Mouse (Mus musculus): ENCODE measurements around the gene Flrt3. TPM values are rescaled to one million over a fixed set of nuclear protein-coding genes. Genes with fewer than 3 reads are reported as not detected.

Gene Flrt3
- 71.6 and 86.1 TPM in 2 replicates for polyA plus RNA-seq (2016; fragmentation: Nextera tagmentation; extraction: Ambion mirVana)

- Histone ChIP-seq H3K4me3 (replicated peaks) (peak within 1 kb of the TSS; percentile 63), H3K9ac (peak within 1 kb of the TSS; percentile 82), H3K27ac (peak within 1 kb of the TSS; percentile 90), H3K4me2 (peak within 1 kb of the TSS; percentile 51), H3K27me3 (peaks cover 10% of the 10 kb centered on the region; the same call in 1 of the 2 replicates), H3K4me1 (peaks cover 13% of the 10 kb centered on the region), H3K9me3 (no peaks in the 10 kb centered on the region), H3K36me3 (replicated peaks) (no peaks in the 10 kb centered on the region)
- under 1% methylated on average over 26 of the region's 26 CpGs for WGBS
- ATAC-seq (ENCODE audit: low FRiP score) = peak; percentile 97
Measured at GRCm38 (mm10) chr2:140670963-140671702, at the start of gene Flrt3. TSS of gene Flrt3 (minus strand) at chr2:140671469.

DNA sequence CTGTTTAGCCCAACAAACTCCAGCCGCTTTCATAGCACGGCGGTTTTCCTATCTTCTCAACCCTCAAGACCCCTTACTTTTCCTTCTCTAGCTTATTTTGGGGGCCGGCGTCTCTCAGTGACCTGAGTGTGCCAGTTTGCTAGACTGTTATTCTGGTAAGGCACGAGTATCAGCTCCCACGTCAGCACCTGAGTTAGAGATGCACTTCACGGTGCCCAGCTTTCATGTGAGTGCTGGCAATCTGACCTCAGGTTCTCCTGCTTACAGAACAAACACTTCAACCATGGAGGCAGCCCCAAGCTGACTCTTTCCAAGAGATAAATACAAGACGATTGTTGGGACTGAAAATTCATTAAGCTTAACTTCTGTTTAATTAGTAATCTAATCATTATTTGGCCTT, 46.1 kb upstream of the Flrt3 start:
- WGBS = 87% methylated on average over 9 of the region's 9 CpGs
- Histone ChIP-seq H3K36me3 (replicated peaks) (no peaks in the 10 kb centered on the region), H3K9ac (no peak overlapping the region), H3K4me2 (no peak overlapping the region), H3K4me3 (replicated peaks) (no peak overlapping the region), H3K27me3 (no peaks in the 10 kb centered on the region), H3K4me1 (no peaks in the 10 kb centered on the region), H3K27ac (no peak overlapping the region), H3K9me3 (no peaks in the 10 kb centered on the region)
- ATAC-seq (ENCODE audit: low FRiP score) = no peak

- Histone ChIP-seq H3K9ac (no peak overlapping the region), H3K4me2 (no peak overlapping the region), H3K27me3 (no peaks in the 10 kb centered on the region), H3K27ac (no peak overlapping the region), H3K4me1 (no peaks in the 10 kb centered on the region), H3K36me3 (replicated peaks) (no peaks in the 10 kb centered on the region), H3K9me3 (no peaks in the 10 kb centered on the region), H3K4me3 (replicated peaks) (no peak overlapping the region)
- WGBS = 90% methylated on average over 4 of the region's 4 CpGs
- ATAC-seq (ENCODE audit: low FRiP score) = no peak
Measured at GRCm38 (mm10) chr2:140715822-140716221, 44.6 kb upstream of the Flrt3 start.

GRCm38 (mm10) chr2:140707550-140707949, 36.3 kb upstream of the Flrt3 start:
- Histone ChIP-seq H3K9me3 (no peaks in the 10 kb centered on the region), H3K36me3 (replicated peaks) (no peaks in the 10 kb centered on the region), H3K4me1 (peaks cover 28% of the 10 kb centered on the region), H3K4me2 (no peak overlapping the region), H3K27ac (no peak overlapping the region), H3K9ac (no peak overlapping the region), H3K27me3 (no peaks in the 10 kb centered on the region), H3K4me3 (replicated peaks) (no peak overlapping the region)
- WGBS = 85% methylated on average over 5 of the region's 5 CpGs
- no peak for ATAC-seq (ENCODE audit: low FRiP score)

DNA sequence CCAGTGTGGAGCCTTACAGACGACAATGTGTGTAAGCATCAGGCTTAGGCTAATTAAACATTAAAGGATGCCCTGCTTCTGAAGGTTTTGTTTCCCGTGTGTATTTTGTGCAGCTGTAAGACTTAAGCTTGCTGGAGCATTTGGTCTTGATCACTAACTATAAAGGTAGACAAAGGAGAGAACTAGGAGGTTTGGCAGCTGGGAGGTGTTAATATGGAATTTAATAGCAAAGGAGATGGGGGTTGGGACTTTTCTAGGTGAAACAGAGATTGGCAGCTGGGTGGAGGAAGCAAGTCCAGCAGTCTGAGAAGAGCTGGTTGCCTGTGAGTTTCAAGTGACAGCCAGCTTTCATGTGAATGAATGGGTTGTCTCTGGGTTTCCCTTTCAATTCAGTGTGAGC, 34.0 kb upstream of the Flrt3 start:
- H3K9ac ChIP-seq = no peak overlapping the region
- no peak overlapping the region for H3K4me3 ChIP-seq (replicated peaks)
- H3K4me2 ChIP-seq = no peak overlapping the region
- H3K4me1 ChIP-seq = peaks cover 28% of the 10 kb centered on the region
- H3K9me3 ChIP-seq = no peaks in the 10 kb centered on the region
- H3K36me3 ChIP-seq (replicated peaks) = no peaks in the 10 kb centered on the region
- 2% methylated on average over 2 of the region's 2 CpGs for whole genome bisulfite sequencing
- H3K27ac ChIP-seq = 0 out of 2 replicates have a peak overlapping the region, but pooled peaks have one; percentile 25
- peaks cover 1% of the 10 kb centered on the region; the same call in 1 of the 2 replicates for H3K27me3 ChIP-seq
- peak; percentile 69 for ATAC-seq (ENCODE audit: low FRiP score)

DNA sequence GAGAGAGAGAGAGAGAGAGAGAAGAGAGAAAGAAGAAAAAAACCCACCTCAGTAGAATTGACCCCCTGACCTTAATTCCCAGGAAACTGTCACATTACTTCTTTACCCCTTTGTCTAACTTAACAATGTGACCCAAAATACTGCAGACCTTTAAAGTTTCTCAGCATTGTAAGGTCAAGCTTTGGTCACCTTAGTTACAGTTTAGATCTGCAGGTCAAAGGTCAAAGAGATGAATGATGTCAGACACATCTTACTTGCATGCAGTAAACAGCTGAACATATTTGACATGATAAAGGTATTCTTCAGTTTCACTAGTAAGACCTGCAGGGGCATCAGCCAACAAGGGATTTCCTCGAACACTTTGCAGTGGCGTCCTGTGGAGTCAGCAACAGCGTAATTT, 32.9 kb upstream of the Flrt3 start:
- peak; percentile 11; the same call in 1 of the 2 replicates for ATAC-seq (ENCODE audit: low FRiP score)
- Histone ChIP-seq H3K9ac (no peak overlapping the region), H3K36me3 (replicated peaks) (no peaks in the 10 kb centered on the region), H3K9me3 (no peaks in the 10 kb centered on the region), H3K27me3 (peaks cover 4% of the 10 kb centered on the region; the same call in 1 of the 2 replicates), H3K4me1 (peaks cover 32% of the 10 kb centered on the region), H3K4me3 (replicated peaks) (no peak overlapping the region), H3K27ac (no peak overlapping the region), H3K4me2 (no peak overlapping the region)
- WGBS = 2% methylated on average over 3 of the region's 3 CpGs

DNA sequence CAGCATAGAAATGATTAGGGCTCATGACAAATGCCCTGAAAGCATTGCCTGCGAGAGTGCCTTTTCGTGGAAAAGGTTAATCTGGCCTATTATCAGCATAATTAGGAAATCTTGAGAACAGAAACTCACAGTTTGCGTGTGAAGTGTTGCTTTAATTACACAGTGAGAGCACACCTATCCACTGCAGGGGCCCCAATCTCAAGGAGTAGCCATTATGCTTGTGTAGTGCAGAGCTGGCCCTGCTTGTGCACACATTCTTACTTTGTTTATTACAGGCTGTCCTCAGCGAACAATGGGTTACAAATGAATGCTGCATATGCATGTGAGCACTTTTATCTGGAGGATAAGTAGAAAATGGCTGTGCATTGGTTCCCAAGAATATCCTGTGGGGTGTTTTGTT, 32.1 kb upstream of the Flrt3 start:
- peaks cover 4% of the 10 kb centered on the region; the same call in 1 of the 2 replicates for H3K27me3 ChIP-seq
- peak; percentile 65; the same call in 1 of the 2 replicates for ATAC-seq (ENCODE audit: low FRiP score)
- no peak overlapping the region for H3K27ac ChIP-seq
- H3K4me3 ChIP-seq (replicated peaks) = no peak overlapping the region
- no peak overlapping the region for H3K4me2 ChIP-seq
- H3K36me3 ChIP-seq (replicated peaks) = no peaks in the 10 kb centered on the region
- H3K4me1 ChIP-seq = peaks cover 37% of the 10 kb centered on the region
- no peaks in the 10 kb centered on the region for H3K9me3 ChIP-seq
- WGBS = 9% methylated on average over 4 of the region's 4 CpGs
- H3K9ac ChIP-seq = no peak overlapping the region

- no peaks in the 10 kb centered on the region for H3K36me3 ChIP-seq (replicated peaks)
- no peak overlapping the region for H3K4me2 ChIP-seq
- WGBS = 5% methylated on average over 3 of the region's 3 CpGs
- H3K9ac ChIP-seq = no peak overlapping the region
- no peaks in the 10 kb centered on the region for H3K9me3 ChIP-seq
- peaks cover 18% of the 10 kb centered on the region for H3K4me1 ChIP-seq
- H3K27me3 ChIP-seq = peaks cover 4% of the 10 kb centered on the region; the same call in 1 of the 2 replicates
- no peak overlapping the region for H3K4me3 ChIP-seq (replicated peaks)
- ATAC-seq (ENCODE audit: low FRiP score) = peak; percentile 64; the same call in 1 of the 2 replicates
- H3K27ac ChIP-seq = 0 out of 2 replicates have a peak overlapping the region, but pooled peaks have one; percentile 10
Measured at GRCm38 (mm10) chr2:140698585-140698984, 27.3 kb upstream of the Flrt3 start.

DNA sequence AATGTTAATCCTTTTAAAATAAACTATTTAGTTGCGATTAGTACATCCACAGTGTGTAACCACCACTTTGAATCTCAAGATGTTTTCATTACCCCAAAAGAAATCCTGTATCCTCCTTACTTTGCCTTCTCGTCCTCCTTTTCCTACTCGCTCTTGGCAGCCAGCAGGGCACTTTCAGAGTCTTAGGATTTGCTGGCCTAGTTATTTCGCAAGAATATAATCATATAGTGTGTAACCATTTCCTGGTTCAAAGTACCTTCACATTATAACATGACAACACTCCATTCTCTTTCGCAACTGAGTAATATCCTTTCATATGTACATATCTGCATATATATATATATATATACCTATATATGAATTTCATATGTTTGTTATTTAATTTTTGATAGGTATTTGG, 22.6 kb upstream of the Flrt3 start:
- Histone ChIP-seq H3K4me1 (peaks cover 8% of the 10 kb centered on the region), H3K27me3 (no peaks in the 10 kb centered on the region), H3K4me3 (replicated peaks) (no peak overlapping the region), H3K27ac (no peak overlapping the region), H3K9me3 (no peaks in the 10 kb centered on the region), H3K4me2 (no peak overlapping the region), H3K36me3 (replicated peaks) (no peaks in the 10 kb centered on the region), H3K9ac (no peak overlapping the region)
- no peak for ATAC-seq (ENCODE audit: low FRiP score)
- 83% methylated on average over 5 of the region's 5 CpGs for WGBS

- 90% methylated on average over 4 of the region's 4 CpGs for WGBS
- ATAC-seq (ENCODE audit: low FRiP score) = no peak
Measured at GRCm38 (mm10) chr2:140692461-140692860, 21.2 kb upstream of the Flrt3 start.

DNA sequence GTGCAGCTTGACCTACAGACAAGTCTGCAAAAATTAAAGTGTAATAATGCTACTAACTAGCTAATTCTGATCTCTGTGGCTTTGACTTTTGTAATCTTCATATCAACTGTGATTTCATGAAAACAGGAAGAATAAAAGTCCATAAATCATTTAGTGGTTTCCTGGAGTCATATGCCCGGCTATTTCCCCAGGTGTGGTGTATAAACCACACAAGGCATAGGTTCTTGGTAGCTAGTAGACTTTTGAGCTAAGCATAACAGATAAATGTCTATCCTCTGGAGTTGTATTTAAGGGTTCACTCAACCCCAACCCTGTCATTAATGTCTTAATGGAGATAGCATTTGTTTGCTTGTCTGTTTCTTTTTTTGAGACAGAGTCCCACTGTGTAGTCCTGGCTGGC, 20.1 kb upstream of the Flrt3 start:
- ATAC-seq (ENCODE audit: low FRiP score) = no peak
- Histone ChIP-seq H3K27ac (no peak overlapping the region), H3K4me1 (no peaks in the 10 kb centered on the region), H3K36me3 (replicated peaks) (no peaks in the 10 kb centered on the region), H3K9me3 (no peaks in the 10 kb centered on the region), H3K4me2 (no peak overlapping the region), H3K27me3 (no peaks in the 10 kb centered on the region), H3K4me3 (replicated peaks) (no peak overlapping the region), H3K9ac (no peak overlapping the region)
- WGBS = 98% methylated on average over 1 of the region's 1 CpGs

More at GRCm38 (mm10) chr2:140692461-140692860, 21.2 kb upstream of the Flrt3 start:
- Histone ChIP-seq H3K9me3 (no peaks in the 10 kb centered on the region), H3K27ac (no peak overlapping the region), H3K4me3 (replicated peaks) (no peak overlapping the region), H3K4me1 (no peaks in the 10 kb centered on the region), H3K36me3 (replicated peaks) (no peaks in the 10 kb centered on the region), H3K4me2 (no peak overlapping the region), H3K9ac (no peak overlapping the region), H3K27me3 (no peaks in the 10 kb centered on the region)

DNA sequence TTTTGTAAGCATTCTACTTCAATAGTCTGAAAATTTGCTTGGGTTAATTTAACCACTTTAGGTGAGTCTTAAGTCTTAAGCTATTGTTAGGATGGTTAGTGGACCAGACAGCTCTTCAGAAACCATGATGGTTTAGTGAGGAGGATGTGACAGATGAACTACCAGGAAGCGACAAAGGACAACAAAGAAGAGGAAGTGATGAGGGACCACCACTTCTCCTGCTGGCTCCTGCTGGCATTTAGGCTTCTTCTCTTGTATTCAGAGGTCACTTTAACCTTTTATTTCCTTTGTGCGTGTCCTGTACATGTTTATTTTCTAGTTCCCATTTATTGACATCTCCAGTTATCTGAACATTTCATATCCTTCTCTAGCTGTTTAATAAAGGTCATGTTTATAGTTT, 19.6 kb upstream of the Flrt3 start:
- no peak for ATAC-seq (ENCODE audit: low FRiP score)
- Histone ChIP-seq H3K9ac (no peak overlapping the region), H3K27me3 (no peaks in the 10 kb centered on the region), H3K4me2 (no peak overlapping the region), H3K4me3 (replicated peaks) (no peak overlapping the region), H3K36me3 (replicated peaks) (no peaks in the 10 kb centered on the region), H3K27ac (no peak overlapping the region), H3K9me3 (no peaks in the 10 kb centered on the region), H3K4me1 (no peaks in the 10 kb centered on the region)
- WGBS = 93% methylated on average over 2 of the region's 2 CpGs

DNA sequence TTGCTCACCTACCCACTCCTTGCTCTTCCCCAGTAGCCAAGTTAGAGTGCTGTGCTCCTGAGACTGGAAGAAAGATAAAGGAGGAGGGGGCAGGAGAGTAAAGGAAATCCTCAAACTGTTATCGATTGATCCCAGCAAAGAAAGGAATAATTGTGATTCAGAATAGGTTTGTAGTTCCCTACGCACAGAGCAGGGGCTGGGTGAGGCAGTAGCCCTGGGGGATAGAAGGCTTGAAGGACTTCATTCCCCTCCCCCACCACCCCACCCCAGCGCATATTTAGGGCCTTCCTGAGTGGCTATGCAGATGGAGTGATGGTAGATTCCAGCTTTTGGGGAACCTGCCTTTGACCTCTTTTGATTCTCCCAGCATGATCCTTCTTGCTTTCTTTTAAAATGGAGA, 5.5 kb upstream of the Flrt3 start:
- no peaks in the 10 kb centered on the region for H3K4me1 ChIP-seq
- H3K9me3 ChIP-seq = no peaks in the 10 kb centered on the region
- H3K27ac ChIP-seq = no peak overlapping the region
- no peak overlapping the region for H3K4me2 ChIP-seq
- no peak for ATAC-seq (ENCODE audit: low FRiP score)
- H3K27me3 ChIP-seq = peaks cover 10% of the 10 kb centered on the region; the same call in 1 of the 2 replicates
- 19% methylated on average over 3 of the region's 3 CpGs for WGBS
- H3K9ac ChIP-seq = no peak overlapping the region
- no peaks in the 10 kb centered on the region for H3K36me3 ChIP-seq (replicated peaks)
- H3K4me3 ChIP-seq (replicated peaks) = no peak overlapping the region
